Mouse (Mus musculus) cortical plate, adult 2 months (tissue): ENCODE measurements at regions not wholly inside any gene's neighbourhood (a gene's known extent, or its start where the extent isn't known, plus 50 kb on each side); places are given as distances from the start of the nearest gene placed in this dataset.

Experiments
- CTCF ChIP-seq: fragments of 200-500 bp; IDR thresholded peaks from 2 replicates; pipeline ENCODE4 v1.5.1; 2011; ENCODE audit warnings: mild to moderate bottlenecking, control low read depth, low read length; ENCODE audit not compliant: insufficient read depth; ENCODE audit errors: extremely low read depth
- POLR2A ChIP-seq: fragments of 200-500 bp; IDR thresholded peaks from 2 replicates; pipeline ENCODE4 v1.6.1; 2011; ENCODE audit warnings: mild to moderate bottlenecking, low read length, control low read depth; ENCODE audit not compliant: insufficient read depth; ENCODE audit errors: extremely low read depth

DNA sequence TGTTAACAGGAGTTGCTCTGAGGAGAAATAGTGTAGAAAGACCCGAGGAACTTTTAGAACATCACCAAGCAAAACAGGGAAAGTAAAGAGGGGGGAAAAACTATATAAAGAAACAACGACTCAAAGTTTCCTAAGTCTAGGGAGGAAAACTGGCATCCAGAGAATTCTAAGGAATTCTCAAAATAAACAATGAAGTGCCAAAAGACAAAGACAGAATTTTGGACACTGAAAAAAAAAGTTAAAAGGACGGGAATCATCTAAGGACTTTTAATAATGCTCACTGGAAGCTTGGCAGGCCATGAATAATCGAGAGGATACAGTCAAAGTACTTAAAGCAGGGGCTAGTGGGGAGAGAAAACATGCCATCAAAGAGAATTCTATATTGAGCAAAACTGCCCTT, 170.8 kb upstream of the Arg1 start:
- TF ChIP-seq CTCF = no peak
- TF ChIP-seq POLR2A = no peak
